Mouse (Mus musculus): ENCODE measurements around the gene Traf5.

The Traf5 gene

GRCm38 (mm10) chr1:192092879-192093660 lies 711 bp upstream of the Traf5 start:
- peak; percentile 66 to 80 for DNase-seq (ENCODE audit: low spot score in 2 of 2)

DNA sequence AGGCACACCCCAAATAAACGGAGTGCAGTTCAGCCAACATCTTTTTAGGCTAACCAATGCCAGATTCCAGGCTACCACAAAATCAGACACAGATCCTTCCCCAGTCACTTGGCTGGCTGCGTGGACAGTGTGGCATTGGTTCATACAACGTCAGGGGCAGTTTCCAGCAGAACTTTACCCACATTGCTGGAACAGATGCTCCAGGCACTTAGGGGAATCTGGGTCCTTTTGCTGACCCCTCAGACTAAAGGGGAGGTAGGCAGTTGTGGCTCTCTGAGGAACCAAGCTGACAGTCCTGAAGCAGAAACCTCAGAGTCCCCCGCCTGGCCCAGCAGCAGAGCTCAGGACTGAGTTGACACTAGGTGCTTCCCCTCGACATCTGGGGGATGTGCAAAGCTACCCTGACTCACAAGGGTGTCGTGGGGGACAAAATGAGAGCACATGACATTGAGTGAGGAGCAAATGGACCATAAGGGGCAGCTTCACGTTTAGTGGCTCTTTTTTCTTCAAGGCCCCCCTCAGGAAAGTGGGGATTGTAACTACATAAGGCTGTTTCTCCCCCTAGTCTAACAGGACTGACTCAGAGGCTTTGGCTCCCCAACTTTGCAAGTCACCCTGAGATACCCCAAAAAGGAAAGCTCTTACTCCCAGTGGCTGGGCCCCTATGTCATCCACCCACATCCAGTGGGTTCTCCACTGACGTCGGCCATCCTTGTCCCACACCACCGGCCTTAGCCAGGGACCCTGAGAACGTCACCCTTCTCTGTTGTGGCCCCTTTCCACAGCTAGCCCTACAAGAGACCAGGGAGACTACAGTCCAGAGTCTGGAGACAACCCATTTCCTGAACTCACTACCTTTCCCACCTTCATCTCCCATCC lies 1.4 kb downstream of the Traf5 start:
- DNase-seq (ENCODE audit: low spot score in 2 of 2): peak in 1 of 2 experiments; percentile 58

DNA sequence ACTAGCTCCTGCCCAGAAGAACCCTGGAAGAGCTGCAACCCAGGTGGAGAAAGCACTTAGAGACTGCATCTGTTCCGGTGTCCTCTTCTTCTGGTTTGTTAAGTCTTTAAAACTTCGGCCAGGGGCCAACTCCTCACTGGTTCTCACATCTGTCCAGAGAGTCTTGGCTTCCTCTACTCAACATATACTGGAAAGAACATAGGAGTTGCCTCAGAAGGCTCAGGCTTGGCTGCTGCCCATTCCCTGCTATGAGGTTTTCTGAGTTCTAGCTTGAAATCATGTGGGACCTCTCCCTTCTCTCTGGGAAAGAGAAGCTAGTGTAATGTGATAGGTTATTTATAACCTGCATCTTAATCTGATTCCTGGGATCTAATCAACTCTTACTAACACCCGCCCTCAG lies 2.1 kb downstream of the Traf5 start:
- peak in 1 of 2 experiments; percentile 55 for DNase-seq (ENCODE audit: low spot score in 2 of 2)

GRCm38 (mm10) chr1:192089208-192090166 lies 2.9 kb downstream of the Traf5 start:
- peak in 1 of 2 experiments; percentile 43 for DNase-seq (ENCODE audit: low spot score in 2 of 2)

- peak in 1 of 2 experiments; percentile 56 for DNase-seq (ENCODE audit: low spot score in 2 of 2)
Observed at GRCm38 (mm10) chr1:192088011-192088410, 4.3 kb downstream of the Traf5 start.

- peak in 1 of 2 experiments; percentile 29 for DNase-seq (ENCODE audit: low spot score in 2 of 2)
Observed at GRCm38 (mm10) chr1:192087098-192087497, 5.3 kb downstream of the Traf5 start.

- peak in 1 of 2 experiments; percentile 49 for DNase-seq (ENCODE audit: low spot score in 2 of 2)
Observed at GRCm38 (mm10) chr1:192086279-192087037, 5.9 kb downstream of the Traf5 start.

- DNase-seq (ENCODE audit: low spot score in 2 of 2): peak in 1 of 2 experiments; percentile 56
Observed at GRCm38 (mm10) chr1:192085218-192085617, 7.1 kb downstream of the Traf5 start.

DNA sequence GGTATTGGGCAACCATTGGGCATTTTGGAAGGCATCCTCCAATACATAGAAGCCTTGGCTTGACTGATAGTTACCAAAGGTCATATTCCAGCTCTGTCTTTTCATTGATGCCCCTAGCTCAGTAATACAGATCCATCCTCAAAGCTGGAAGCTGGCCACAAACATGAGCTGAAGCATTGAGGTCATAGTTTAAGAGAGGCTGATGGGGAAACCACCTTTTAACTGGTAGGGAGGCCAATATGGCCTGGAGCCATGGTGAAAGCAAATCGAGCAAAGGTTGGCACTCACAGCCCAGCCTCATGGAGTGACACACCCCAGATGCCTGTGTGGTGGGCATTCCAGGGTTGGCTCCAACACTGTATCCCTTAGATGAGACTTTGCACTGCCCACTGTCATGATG lies 9.7 kb downstream of the Traf5 start:
- DNase-seq (ENCODE audit: low spot score in 2 of 2): peak in 1 of 2 experiments; percentile 34

DNA sequence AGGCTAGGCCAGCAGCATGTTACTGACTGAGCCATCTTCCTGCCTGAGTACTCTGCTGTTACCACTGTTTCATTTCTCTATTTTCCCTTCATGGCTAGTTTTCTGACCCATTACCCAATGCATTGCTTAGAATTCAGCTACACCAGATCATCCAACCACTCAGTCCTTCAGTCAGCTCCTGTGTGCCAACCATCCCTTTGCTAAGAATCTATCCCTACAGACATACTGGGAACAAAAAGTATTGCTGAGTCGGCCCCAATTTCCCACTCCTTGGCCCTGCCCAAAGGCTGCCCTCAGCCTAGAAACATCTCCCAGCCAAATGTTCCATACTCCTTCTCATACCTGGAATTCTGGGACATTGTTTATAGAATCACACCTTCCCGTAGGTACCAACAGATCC lies 11.2 kb downstream of the Traf5 start:
- no peak for DNase-seq (ENCODE audit: low spot score in 2 of 2)

GRCm38 (mm10) chr1:192079121-192079520 lies 13.2 kb downstream of the Traf5 start:
- DNase-seq (ENCODE audit: low spot score in 2 of 2): no peak

GRCm38 (mm10) chr1:192078406-192078805 lies 14.0 kb downstream of the Traf5 start:
- DNase-seq (ENCODE audit: low spot score in 2 of 2): peak in 1 of 2 experiments; percentile 43

DNA sequence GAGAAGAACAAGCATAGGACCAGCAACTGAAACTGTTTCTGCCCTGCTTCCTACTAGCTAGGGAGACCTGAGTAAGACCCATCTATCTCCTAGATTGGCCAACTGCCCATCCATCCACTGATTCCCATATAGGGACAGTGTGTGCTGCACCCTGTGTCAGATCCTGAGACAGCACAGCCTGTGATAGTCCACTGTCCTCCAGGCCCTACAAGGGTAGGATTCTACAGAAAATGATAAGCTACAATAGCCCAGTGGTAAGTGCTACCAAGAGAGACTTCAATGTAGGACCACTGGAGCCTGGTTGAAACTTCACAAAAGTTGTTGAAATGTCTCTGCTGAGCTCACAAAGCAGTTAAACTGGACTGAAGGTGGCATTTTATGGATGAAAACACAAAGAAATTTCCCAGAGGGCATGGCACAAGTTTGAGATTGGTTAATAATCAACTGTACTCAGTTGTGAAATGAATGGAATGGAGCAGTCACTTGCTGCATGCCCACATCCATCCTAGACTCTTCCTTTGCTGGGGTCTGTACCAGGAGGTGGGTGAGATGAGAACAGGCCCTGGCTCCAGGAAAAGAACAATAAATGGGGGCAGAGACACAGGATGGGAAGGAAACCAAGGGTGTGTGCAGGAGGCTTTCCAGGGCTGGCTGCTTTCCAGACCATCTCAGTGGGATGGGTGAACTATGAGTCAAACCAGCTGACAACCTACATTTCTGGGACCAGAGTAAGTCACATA lies 15.4 kb downstream of the Traf5 start:
- no peak for DNase-seq (ENCODE audit: low spot score in 2 of 2)

- DNase-seq (ENCODE audit: low spot score in 2 of 2): no peak
Observed at GRCm38 (mm10) chr1:192076101-192076500, 16.3 kb downstream of the Traf5 start.

DNA sequence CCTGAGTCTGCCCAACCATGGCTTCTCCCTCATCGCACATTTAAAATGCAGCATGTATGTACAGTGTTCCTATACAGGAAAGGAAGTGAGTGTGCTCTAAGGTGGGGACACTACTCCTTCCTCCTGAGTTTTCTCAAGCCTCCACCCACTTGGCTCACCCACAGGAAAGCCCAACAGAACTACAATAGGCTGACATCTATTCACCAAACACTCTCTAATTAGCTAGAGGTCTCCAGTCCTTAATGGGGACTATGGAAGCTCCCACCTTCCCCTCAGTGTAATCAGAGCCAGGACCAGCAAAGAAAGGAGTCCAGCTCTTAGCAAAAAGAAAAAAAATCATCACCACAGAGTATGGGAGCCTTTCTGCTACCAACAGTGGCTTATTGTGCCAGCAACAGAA lies 17.5 kb downstream of the Traf5 start:
- DNase-seq (ENCODE audit: low spot score in 2 of 2): no peak

- no peak for DNase-seq (ENCODE audit: low spot score in 2 of 2)
Observed at GRCm38 (mm10) chr1:192072426-192072825, 19.9 kb downstream of the Traf5 start.

GRCm38 (mm10) chr1:192070618-192071051 lies 21.7 kb downstream of the Traf5 start:
- DNase-seq (ENCODE audit: low spot score in 2 of 2): peak in 1 of 2 experiments; percentile 45

DNA sequence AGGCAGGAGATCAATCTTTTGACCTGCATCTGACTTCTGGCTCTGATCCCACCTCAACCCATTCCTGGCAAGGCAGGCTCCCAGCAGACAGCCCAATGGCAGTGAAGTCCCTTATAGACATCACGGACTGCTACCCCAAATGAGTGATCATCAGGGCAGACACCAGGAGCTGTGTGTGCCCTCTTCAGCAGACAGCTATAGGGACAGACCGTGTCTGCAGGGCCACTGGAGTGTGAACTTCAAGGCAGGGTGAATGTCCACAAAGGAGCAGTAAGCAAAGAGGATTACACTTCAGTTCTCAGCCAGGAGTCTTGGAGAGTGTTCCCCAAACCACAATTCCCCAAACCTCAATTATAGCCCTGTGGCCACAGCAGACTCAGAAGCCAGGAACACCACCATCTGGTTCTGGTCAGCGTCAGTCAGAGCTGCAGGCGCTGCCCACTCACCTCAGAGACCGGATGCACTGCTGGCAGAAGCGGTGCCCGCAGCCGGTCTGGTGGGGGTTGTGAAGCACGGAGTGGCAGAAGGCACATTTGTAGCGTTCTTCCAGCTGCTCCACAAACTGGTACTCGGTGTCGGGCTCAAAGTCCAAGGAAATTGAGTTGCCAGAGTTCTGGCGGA lies 22.3 kb downstream of the Traf5 start:
- DNase-seq (ENCODE audit: low spot score in 2 of 2): no peak

DNA sequence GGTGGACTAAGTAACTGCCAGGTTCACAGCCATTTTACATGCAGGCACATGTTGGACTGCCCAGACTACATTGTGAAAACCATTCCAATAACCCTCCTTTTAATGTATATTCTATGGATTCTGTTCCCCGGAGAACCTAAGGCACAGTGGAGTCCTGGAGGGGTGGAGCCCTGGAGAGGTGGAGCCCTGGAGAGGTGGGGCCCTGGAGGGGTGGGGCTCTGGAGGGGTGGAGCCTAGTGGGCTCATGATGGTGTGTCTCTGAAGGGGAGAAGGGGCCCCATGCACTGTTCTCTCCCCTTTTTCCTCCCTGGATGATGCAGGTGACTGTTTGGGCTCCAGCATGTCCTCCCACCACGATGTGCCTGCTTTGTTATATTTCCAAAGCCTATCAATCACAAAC lies 24.2 kb downstream of the Traf5 start:
- no peak for DNase-seq (ENCODE audit: low spot score in 2 of 2)
